Mouse (Mus musculus) ES-CJ7 (cell line): ENCODE measurements at regions not wholly inside any gene's neighbourhood (a gene's known extent, or its start where the extent isn't known, plus 50 kb on each side); places are given as distances from the start of the nearest gene placed in this dataset.

Experiments
- DNase-seq: peaks from one replicate; pipeline ENCODE4 v3.0.0; 2011; ENCODE audit warnings: low read depth, low spot score

DNA sequence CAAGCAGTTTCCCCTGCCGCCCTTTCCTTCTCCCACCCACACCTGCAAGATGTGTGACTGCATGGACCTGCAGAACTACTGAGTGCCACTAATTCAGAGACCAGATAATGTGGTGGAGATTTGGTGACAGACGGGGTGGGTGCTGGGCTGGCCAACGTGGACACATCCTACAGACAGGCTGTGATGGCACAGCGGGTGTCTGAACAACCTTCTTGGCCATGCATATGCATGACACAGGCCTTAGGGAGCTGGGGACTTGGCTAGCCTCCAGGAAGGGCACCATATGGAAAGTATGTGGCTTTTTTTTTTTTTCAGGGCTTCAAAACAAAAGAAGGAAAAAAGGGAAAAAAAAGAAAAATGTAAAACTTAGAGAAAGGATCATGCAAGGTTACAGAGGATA lies 243.5 kb upstream of the N4bp1 start:
- no peak for DNase-seq

- DNase-seq = no peak
Measured at GRCm38 (mm10) chr8:87116190-87116765, 231.2 kb upstream of the N4bp1 start.

- no peak for DNase-seq
Measured at GRCm38 (mm10) chr8:87112355-87112754, 227.3 kb upstream of the N4bp1 start.

- no peak for DNase-seq
Measured at GRCm38 (mm10) chr8:87105106-87105505, 220.0 kb upstream of the N4bp1 start.

DNA sequence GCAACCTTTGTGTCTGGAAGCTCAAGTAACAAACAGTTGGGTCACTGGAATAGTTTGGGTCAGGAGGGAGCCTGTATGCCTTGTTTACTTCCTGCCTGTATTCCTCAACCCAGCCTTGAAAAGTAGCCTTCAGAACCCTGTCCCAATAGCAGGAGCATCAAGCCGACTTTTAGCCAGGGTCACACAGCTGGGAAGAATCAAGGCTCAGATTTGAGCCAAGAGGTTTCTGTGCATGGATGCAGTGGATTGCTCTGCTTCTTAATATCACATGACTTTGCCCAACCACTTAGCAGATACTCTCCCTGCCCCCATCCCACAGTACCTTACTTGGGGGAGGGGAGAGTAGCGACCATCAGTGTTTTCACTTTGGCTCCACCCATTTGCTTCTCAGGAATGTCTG lies 210.2 kb upstream of the N4bp1 start:
- DNase-seq = peak; percentile 14

- no peak for DNase-seq
Measured at GRCm38 (mm10) chr8:87094685-87095084, 209.6 kb upstream of the N4bp1 start.

GRCm38 (mm10) chr8:87093716-87094115 lies 208.7 kb upstream of the N4bp1 start:
- no peak for DNase-seq

DNA sequence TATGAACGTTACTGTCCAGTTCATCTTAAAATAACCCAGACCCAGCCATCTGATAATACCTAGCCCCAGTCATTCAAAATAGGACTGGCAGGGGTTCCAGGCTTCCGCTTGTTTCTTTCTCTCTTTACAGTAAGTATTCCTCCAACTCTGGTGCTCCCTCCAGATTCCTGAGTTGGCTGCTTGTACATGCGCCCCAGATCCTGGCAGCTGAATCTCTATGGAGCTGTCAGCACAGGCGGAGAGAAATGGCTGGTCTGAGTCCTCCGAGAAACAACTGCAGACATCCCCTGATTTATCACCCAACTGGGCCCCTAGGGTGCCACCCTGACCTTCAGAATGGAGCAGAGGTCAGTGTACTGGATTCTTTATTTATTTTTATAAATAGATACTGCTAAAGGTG lies 208.0 kb upstream of the N4bp1 start:
- no peak for DNase-seq

GRCm38 (mm10) chr8:87087451-87088095 lies 202.5 kb upstream of the N4bp1 start:
- no peak for DNase-seq

DNA sequence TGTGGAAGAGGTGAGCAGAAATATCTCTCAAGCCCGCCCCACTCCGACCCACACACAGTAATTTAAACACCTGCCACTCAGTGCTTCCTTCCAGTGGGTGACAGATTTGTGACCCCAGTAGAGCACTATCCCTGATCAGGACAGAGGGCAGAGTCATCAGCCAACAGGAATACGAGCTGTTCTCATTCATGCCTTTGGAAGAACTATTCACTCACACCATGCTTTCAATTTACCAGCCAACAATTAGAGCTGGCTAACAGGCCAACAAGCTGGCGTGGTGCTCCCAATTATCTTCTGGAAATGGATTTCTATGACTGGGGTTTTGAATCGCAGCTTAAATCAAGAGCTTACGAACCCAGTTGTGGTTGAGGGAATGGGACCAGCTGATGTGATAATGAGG lies 193.2 kb upstream of the N4bp1 start:
- no peak for DNase-seq

DNA sequence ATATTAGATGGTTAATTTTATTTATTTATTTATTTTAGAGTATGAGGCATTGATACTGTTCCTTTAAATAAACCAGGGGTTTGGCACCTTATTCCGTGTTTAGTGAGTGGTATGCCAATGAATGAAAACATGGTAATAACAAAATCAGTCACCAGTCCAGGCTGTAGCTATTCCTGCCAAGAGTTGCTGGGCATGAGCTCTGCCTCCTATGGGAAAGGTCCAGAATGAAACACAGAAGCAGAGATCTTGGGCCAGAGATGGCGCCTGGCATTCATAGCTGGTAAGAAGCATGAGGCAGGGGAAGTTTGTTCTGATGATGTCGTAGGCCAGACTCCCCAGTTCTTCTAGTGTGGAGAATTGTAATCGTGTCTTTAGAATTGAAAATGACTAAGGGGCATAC lies 190.9 kb upstream of the N4bp1 start:
- DNase-seq = no peak

GRCm38 (mm10) chr8:87071224-87071623 lies 186.2 kb upstream of the N4bp1 start:
- DNase-seq = no peak

DNA sequence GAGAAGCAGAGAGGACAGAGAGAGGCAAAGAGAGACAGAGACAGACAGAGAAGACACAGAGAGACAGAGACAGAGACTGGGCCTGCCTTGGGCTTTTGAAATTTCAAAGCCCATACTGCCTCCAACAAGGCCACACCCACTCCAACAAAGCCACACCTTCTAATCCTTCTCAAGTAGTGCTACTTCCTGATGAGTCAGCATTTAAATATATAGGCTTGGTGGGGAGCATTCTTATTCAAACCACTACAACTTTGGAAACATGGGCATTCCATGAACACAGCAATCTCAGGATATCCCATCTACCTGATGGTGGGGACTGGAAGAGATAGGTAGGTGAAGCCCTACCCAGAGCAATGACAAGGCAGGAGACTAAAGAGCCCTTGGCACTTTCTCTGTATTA lies 182.0 kb upstream of the N4bp1 start:
- no peak for DNase-seq

DNA sequence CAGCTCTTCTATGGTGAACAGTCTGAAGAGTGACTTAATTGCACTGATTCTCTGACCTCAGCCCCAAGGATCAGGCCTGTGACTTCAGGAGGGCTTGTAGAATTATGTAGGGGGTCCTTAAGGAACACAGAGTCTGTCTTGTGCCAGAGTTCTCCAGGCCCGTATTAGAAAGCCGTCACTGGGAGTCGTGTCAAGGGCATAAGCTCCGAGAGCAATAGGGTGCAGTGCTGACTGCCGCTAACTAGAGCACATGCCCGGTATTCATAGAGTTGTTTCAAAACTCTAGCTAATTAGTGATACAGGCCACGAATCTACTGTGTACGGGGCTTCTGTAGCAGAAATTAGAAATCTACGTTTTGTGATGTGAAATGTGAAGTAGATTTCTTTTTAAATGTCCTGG lies 179.7 kb upstream of the N4bp1 start:
- DNase-seq = no peak

DNA sequence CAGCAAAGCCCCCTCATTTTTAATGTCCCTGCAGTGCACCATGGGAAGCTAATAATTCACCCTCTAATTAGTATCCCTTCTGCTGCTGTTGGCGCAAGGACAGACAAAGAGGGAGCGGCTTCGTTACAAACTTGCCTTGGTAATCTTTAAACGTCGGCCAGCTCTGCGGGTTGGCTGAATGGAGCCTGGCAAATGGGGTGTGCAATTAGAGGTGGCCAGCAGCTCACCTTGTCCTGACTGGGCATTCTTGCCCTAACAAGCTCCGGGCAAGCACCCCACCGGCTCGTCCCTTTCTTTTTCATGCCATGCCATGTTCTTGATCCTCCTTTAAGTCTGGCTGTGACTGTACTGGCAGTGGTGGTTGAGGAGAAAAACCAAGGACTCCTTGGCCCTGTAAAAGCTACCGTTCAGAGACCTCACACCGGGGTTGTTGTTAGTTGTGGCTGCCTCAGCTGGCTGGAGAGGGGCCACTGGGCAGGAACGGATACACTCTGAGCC lies 179.2 kb upstream of the N4bp1 start:
- no peak for DNase-seq

- DNase-seq = no peak
Measured at GRCm38 (mm10) chr8:87063588-87063987, 178.5 kb upstream of the N4bp1 start.

GRCm38 (mm10) chr8:87049746-87050145 lies 164.7 kb upstream of the N4bp1 start:
- no peak for DNase-seq

- DNase-seq = no peak
Measured at GRCm38 (mm10) chr8:87049196-87049595, 164.1 kb upstream of the N4bp1 start.

DNA sequence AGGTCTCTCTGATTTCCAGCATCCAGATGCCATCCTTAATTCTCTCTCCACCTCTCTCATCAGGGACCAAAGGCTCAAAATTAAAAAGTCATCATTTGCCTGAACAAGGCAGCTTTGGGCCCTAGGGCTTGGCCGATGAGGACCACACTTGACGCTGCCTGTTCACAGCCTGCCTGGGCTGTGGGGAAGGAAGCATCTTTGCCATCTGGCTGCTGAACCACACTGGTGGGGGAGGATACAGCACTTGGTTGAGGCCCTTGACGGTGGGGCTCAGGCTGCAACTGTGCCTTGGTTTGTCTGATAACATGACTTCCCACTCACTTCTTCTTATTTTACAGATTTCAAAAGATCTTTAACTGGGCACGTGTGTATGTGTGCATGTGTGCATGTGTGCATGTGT lies 161.5 kb upstream of the N4bp1 start:
- DNase-seq = no peak

GRCm38 (mm10) chr8:87043016-87043415 lies 158.0 kb upstream of the N4bp1 start:
- DNase-seq = no peak

- DNase-seq = peak; percentile 25
Measured at GRCm38 (mm10) chr8:87037620-87038380, 152.7 kb upstream of the N4bp1 start.

DNA sequence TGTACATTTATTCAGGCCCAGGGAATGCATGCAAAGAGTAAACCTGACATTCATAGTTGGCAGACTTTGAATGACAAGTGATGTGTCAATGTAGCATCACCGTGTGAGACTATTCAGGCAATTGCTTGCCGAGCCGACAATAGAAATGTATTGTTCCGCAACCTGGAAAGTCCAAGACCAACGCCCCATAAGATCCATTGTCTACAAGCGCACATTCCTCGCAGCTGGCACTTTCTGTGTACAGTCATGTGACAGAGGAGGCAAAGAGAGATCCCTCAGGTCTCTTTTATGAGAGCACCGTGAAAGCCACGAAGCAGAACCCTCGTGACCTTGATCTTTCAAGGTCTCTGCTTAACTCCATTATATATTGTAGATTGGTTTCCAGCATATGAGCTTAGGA lies 150.9 kb upstream of the N4bp1 start:
- DNase-seq = peak; percentile 66

DNA sequence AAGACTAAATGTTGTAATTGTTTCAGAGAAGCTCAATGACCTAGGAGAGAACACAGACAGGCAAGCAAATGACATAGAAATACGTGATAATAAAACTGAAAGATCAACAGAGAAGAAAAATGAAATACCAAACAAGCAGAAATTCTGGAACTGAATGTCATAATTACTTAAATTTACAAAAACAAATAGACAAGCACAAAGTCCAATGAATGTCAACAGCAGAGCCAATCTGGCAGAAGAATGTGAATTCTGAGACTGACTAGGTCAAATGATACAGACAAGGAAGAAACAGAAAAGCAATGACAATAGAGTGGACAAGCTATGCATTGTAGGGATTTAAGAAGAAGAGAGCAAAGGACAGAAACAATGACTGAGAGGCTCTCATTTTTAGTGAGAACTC lies 143.1 kb upstream of the N4bp1 start:
- no peak for DNase-seq
